Mouse (Mus musculus) fibroblast of lung, adult 2 months (primary cell): ENCODE results near the gene 4921524J17Rik.

Experiments
- DNase-seq: peaks from one replicate; pipeline ENCODE4 v3.0.0-alpha.2; 2011; ENCODE audit warnings: low read depth

4921524J17Rik gene

DNA sequence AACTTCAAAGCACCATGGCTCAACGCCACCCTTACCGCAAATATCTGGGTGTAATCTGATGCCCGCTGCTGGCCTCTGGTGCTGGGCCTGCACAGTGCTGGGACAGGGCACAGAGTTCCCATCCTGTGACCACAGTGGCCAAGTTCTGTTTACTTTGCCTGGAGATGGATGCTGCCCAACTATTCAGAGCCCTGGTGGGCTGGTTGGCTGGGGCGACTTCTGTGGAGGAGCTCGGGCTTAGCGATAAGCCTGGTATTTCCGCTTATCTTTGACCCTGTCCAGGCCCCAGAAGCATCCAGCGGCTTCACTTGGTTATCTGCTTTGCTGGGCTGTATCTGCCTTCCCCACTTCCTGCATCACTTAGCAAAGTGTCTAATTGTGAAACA is 51.8 kb downstream of the 4921524J17Rik start:
- DNase-seq = no peak

DNA sequence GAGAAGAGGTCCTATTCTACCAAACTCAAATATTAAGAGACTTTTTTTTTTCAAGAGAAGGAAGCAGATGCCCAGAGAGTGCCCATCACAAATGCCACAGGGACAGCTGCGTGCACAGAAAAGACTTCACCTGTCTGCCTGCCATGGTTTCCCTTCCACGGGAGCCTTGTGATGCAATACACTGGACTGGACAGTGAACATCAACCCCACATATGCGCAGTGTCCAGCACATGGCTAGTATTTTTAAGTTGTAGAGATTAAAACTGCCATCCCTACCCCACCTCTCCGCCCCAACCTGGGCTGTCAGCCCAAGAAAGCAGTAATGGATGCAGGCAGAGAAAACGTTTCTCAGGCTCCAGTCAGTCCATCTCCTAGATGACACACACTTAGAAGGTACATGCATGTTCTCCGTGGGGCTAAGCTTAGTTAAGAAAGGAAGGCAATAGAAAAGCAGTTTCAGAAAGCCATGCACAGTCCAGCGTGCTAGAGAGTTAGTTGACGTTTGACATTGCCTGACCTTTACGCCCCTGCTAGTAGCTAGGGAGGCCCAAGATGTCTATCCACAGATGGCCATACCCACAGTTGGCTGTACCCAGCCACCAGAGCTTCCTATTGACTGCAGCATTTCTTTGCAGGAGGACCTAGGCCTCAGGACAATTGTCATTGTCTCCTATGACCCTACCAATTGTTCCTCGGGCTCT is 52.4 kb downstream of the 4921524J17Rik start:
- DNase-seq = no peak

DNA sequence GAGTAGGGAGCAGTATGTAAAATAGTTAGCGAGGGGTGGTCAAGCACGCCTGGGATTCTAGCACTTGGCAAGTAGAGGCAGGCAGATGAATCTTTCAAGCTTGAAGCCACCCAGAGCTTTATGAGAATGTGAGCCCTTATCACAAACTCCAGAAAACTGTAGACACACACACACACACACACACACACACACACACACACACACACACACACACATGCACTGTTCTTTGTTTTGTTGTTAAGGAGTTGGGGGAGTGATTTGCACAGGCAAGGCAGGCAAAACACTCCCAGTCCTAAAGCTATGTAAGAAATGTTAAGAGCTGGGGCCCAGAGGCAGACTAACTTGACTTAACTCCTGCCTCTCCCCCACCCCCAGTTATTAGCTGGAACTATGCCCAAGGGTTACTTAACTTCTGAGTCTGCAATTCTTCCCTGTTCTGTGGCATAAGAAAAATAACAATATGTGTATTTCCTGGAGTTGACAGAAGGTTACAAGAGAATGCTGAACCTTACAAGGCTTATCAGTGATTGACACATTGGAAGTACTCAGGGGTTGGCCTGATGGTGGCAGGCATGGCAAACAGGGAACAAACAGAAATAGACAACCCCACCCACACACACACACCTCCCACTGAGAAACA is 53.4 kb downstream of the 4921524J17Rik start:
- DNase-seq = peak; percentile 70

DNA sequence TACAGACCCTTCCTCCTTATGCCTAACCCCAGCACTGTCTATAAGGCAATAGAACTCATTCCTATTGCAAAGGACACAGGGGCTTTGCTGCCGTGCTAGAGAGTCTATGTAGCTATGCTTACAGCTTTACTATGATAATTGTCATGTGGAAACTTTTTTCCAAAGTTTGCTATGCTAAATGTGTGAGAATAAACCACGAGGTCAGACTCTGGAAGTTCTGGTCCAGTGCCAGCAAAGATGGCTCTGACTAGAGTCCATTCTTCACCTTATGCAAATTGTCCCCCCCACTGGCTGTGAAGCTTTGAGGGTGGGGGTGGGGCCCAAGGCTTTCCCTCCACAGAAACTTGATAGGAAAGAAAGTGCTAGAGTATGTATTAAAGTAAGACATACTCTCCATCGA is 56.1 kb downstream of the 4921524J17Rik start:
- no peak for DNase-seq

DNA sequence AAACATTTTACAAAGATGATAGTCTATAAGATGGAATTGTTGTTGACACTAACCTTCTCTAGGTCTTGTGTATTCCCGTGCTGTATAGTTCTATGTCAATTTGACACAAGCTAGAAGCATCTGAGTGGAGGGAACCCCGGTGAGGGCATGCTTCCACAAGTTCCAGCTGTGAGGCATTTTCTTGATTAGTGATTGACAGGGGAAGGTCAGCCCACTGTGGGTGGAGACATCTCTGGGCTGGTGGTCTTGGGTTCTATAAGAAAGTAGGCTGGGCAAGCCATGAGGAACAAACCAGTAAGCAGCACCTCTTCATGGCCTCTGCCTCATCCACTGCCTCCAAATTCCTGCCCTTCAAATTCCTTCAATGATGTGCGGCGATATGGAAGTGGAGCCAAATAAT is 58.3 kb downstream of the 4921524J17Rik start:
- DNase-seq = no peak

DNA sequence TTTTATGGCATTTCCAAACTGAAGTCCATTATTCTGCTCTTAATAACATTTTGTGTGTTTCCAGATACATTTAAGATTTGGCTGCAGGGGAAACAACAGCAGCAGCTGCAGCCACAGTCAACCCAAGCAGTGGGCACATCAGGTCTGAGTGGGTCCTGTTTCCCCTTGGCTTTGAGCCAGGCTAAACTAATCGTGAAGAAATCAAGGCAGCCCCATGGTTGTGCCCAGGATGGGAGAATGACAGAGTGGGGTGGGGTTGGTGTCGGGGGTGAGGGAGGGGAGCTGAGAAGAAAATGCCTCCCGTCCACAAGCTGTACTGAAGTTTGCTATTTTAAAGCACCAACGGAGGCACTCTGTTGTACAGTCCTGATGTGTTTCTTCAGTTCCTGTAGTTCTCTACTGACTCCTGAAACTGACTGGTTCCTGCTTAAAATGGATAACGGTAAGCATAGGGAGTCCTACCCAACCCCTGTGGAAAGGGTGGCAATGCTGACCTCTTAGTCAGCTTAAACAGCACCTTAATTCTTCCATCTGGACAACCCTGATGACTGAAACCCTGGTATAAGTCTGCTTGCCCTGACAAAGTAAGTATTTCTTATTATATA is 59.1 kb downstream of the 4921524J17Rik start:
- no peak for DNase-seq

DNA sequence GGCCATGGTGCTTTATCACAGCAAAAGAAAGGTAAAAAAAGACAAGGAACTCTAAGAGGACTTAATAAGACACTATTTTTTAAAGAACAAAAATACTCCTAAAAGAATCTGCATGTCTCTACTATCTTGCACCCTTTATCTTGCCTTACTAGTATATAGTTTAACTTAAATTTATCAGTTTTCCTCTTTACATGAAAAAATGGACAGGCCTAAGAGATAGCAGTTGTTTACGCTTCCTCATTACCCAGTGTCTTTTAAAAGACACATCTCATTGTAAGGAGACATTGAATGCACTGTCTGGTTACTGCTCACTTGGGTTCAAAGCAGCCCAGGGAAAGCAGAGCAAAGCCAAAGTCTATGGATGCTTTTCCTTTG is 60.2 kb downstream of the 4921524J17Rik start:
- DNase-seq = no peak

DNA sequence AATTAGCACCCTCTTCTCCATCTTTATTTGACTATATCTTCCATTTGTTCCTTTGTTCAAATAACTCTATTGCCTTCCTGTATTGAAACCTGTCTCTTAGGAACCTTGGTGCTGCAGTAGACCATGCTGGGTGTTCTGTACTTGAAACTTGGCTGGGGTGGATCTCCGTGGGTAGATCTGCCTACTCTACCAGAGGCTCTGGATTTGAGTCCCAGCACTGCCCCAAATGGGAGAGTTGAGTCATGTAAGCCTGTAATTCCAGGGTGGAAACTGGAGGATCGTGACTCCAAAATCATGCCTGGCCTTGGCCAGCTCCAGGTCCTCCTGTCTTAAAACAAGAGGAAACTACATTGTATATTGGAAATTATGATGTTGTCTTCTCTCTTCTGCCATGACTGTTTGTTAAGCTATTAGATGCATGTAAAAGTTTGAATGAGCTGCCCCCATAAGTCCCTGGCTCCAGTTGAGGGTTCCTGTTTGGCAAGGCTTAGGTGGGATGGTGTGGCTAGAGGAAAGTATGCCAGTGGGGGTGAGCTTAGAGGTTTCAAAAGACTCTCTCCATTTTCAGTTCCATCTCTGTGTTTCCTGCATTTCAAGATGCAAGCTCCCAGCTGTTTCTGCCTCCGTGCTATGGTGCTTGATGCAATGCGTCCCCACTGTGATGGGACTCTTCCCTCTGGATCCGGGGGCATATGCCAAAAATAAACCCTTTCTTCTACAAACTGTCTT is 60.7 kb downstream of the 4921524J17Rik start:
- DNase-seq = no peak

DNA sequence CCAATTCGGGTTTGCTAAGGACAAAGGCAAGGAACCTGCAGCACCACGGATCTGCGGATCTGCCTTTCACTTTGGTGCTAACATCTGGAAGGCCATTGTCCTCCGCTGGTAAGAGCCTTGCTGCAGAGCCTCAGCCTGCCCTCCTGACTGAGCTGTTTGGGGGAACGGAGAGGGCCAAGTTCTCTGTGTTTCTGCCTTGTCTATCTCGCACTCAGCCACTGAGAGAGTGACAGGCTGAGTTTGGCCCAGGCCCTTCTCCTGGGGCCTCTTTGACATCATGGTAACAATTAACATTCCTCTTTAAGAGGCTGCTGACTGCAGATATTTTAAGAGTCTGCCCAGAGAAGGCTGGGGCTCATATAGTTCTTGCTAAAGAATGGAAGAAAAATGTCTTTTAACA is 67.5 kb downstream of the 4921524J17Rik start:
- DNase-seq = no peak

DNA sequence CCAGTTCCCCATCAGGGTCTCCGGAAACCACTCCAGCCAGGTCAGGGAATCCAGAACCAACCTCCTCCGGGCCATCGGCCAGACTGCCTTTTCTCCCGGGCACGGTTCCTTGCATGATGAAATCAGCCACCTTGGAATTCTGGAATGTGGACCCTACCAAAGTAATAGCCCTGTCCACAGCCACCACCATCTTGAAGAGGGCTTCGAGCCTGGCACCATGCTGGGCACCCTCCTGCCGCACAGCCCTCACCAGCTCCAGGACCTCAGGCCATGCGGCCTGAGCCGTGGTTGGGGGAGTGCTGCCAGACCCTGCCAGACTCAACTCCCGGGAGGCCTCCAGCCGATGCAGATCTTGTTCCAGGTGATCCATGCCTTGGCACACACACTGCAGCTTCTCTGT is 68.0 kb downstream of the 4921524J17Rik start:
- no peak for DNase-seq

DNA sequence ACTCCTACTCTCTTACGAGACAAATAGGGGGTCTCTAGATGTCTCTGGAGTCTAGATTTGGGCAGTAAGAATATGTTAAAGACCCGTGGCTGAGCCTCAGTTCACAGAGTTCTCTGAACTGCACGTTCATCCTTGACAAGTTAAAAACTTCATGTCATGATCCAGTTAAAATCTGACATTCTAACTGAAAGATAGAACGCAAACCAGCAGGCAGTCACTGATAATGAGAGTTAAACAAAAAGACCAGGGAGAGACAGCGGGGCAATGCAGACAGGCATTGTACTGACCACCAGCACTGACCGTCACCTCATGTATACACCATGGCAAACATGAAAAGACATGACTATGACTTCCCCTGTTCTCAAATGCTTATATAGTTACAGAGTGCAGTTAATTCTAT is 69.2 kb downstream of the 4921524J17Rik start:
- DNase-seq = no peak

DNA sequence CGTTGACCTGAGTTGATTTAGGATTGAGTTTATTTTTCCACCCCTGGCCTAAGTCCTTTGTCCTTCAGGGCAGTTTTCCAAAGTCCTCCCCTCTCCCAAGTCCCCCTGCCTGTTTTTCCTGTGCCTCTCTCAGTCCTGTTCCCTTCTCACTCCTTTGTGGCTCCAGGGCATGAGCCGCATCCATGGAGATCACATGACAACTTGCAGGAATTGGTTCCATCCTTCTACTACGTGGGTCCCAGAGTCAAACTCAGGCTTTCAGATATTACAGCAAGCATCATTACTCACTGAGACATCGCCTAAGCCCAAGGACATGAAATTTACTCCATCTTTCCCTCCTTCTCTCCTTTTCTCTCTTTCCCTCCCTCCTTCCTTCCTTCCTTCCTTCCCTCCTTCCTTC is 70.4 kb downstream of the 4921524J17Rik start:
- no peak for DNase-seq
